Mouse (Mus musculus) spleen, adult 2 months (tissue): ENCODE measurements around the gene Slc39a11.

Experiments used
- CTCF ChIP-seq: fragments of 200-500 bp; IDR thresholded peaks from 2 replicates; pipeline ENCODE4 v1.5.1; 2011; ENCODE audit warnings: mild to moderate bottlenecking, inconsistent platforms; ENCODE audit not compliant: insufficient read depth, insufficient read length, insufficient replicate concordance; ENCODE audit errors: extremely low read depth
- POLR2A ChIP-seq: fragments of 200-500 bp; IDR thresholded peaks from 2 replicates; pipeline ENCODE4 v1.6.1; 2011; ENCODE audit warnings: low read depth, low read length, inconsistent platforms

GRCm38 (mm10) chr11:113378867-113379266 lies 271.0 kb downstream of the Slc39a11 start:
- no peak for TF ChIP-seq CTCF
- no peak for TF ChIP-seq POLR2A
